Mouse (Mus musculus): ENCODE data around the gene Slc47a1. TPM values are rescaled to one million over a fixed set of nuclear protein-coding genes. Genes with fewer than 3 reads are reported as not detected.

The Slc47a1 gene
- total and polyA plus RNA-seq, 3 experiments = 0.11 TPM; not detected in 2

GRCm38 (mm10) chr11:61413411-61413810, 35.3 kb upstream of the Slc47a1 start:
- no peak for ATAC-seq (ENCODE audit: extremely low read depth, insufficient number of reproducible peaks, low FRiP score, poor library complexity, severe bottlenecking)
- Histone ChIP-seq H3K27me3 (ENCODE audit: insufficient read depth, low read length) (peaks cover 17% of the 10 kb centered on the region), H3K4me1 (ENCODE audit: insufficient read depth, low read depth, low read length) (no peaks in the 10 kb centered on the region; the same call in none of the 2 replicates), H3K36me3 (replicated peaks) (no peaks in the 10 kb centered on the region), H3K4me3 (ENCODE audit: low read depth, low read length) (no peak overlapping the region), H3K9me3 (replicated peaks) (no peaks in the 10 kb centered on the region)
- DNase-seq (ENCODE audit: low spot score) = no peak
- TF ChIP-seq POLR2AphosphoS5 (IDR thresholded peaks at IDR 0.05; ENCODE audit: insufficient replicate concordance, low read depth, low read length) = no peak
- TF ChIP-seq TAL1 (conservative IDR thresholded peaks at IDR 0.05; ENCODE audit: low read depth, low read length) = no peak
- no peak for TF ChIP-seq GATA1 (IDR thresholded peaks at IDR 0.05; ENCODE audit: borderline replicate concordance, low read length)
- no peak for TF ChIP-seq GATA2 (IDR thresholded peaks at IDR 0.05; ENCODE audit: borderline replicate concordance, low read depth, low read length)
- TF ChIP-seq CTCF (IDR thresholded peaks at IDR 0.05; ENCODE audit: low read depth, low read length) = no peak

- ATAC-seq (ENCODE audit: extremely low read depth, insufficient number of reproducible peaks, low FRiP score, poor library complexity, severe bottlenecking) = no peak
- Histone ChIP-seq H3K4me1 (ENCODE audit: insufficient read depth, low read depth, low read length) (peaks cover 10% of the 10 kb centered on the region), H3K27me3 (ENCODE audit: insufficient read depth, low read length) (peaks cover 33% of the 10 kb centered on the region), H3K36me3 (replicated peaks) (no peaks in the 10 kb centered on the region), H3K9me3 (replicated peaks) (no peaks in the 10 kb centered on the region), H3K4me3 (ENCODE audit: low read depth, low read length) (no peak overlapping the region)
- TF ChIP-seq GATA1 (IDR thresholded peaks at IDR 0.05; ENCODE audit: borderline replicate concordance, low read length) (no peak), CTCF (IDR thresholded peaks at IDR 0.05; ENCODE audit: low read depth, low read length) (no peak), TAL1 (conservative IDR thresholded peaks at IDR 0.05; ENCODE audit: low read depth, low read length) (no peak), GATA2 (IDR thresholded peaks at IDR 0.05; ENCODE audit: borderline replicate concordance, low read depth, low read length) (no peak), POLR2AphosphoS5 (IDR thresholded peaks at IDR 0.05; ENCODE audit: insufficient replicate concordance, low read depth, low read length) (no peak)
- DNase-seq (ENCODE audit: low spot score) = no peak
Measured at GRCm38 (mm10) chr11:61411809-61412208, 33.7 kb upstream of the Slc47a1 start.

- H3K9me3 ChIP-seq (replicated peaks) = no peaks in the 10 kb centered on the region
Measured at GRCm38 (mm10) chr11:61411221-61411620, 33.1 kb upstream of the Slc47a1 start.

GRCm38 (mm10) chr11:61410129-61410528, 32.0 kb upstream of the Slc47a1 start:
- ATAC-seq (ENCODE audit: extremely low read depth, insufficient number of reproducible peaks, low FRiP score, poor library complexity, severe bottlenecking) = no peak

More at GRCm38 (mm10) chr11:61411221-61411620, 33.1 kb upstream of the Slc47a1 start:
- Histone ChIP-seq H3K4me3 (ENCODE audit: low read depth, low read length) (no peak overlapping the region), H3K4me1 (ENCODE audit: insufficient read depth, low read depth, low read length) (peaks cover 10% of the 10 kb centered on the region), H3K27me3 (ENCODE audit: insufficient read depth, low read length) (peaks cover 37% of the 10 kb centered on the region), H3K36me3 (replicated peaks) (no peaks in the 10 kb centered on the region)
- DNase-seq (ENCODE audit: low spot score) (no peak), ATAC-seq (ENCODE audit: extremely low read depth, insufficient number of reproducible peaks, low FRiP score, poor library complexity, severe bottlenecking) (no peak)
- no peak for TF ChIP-seq POLR2AphosphoS5 (IDR thresholded peaks at IDR 0.05; ENCODE audit: insufficient replicate concordance, low read depth, low read length)
- TF ChIP-seq CTCF (IDR thresholded peaks at IDR 0.05; ENCODE audit: low read depth, low read length) = no peak
- TF ChIP-seq GATA2 (IDR thresholded peaks at IDR 0.05; ENCODE audit: borderline replicate concordance, low read depth, low read length) = no peak
- TF ChIP-seq GATA1 (IDR thresholded peaks at IDR 0.05; ENCODE audit: borderline replicate concordance, low read length) = no peak
- no peak for TF ChIP-seq TAL1 (conservative IDR thresholded peaks at IDR 0.05; ENCODE audit: low read depth, low read length)

GRCm38 (mm10) chr11:61409051-61409450, 30.9 kb upstream of the Slc47a1 start:
- Histone ChIP-seq H3K36me3 (replicated peaks) (no peaks in the 10 kb centered on the region), H3K4me3 (ENCODE audit: low read depth, low read length) (no peak overlapping the region), H3K4me1 (ENCODE audit: insufficient read depth, low read depth, low read length) (peaks cover 10% of the 10 kb centered on the region), H3K27me3 (ENCODE audit: insufficient read depth, low read length) (peaks cover 45% of the 10 kb centered on the region), H3K9me3 (replicated peaks) (no peaks in the 10 kb centered on the region)
- ATAC-seq (ENCODE audit: extremely low read depth, insufficient number of reproducible peaks, low FRiP score, poor library complexity, severe bottlenecking) = no peak
- DNase-seq (ENCODE audit: low spot score) = no peak
- no peak for TF ChIP-seq GATA1 (IDR thresholded peaks at IDR 0.05; ENCODE audit: borderline replicate concordance, low read length)
- no peak for TF ChIP-seq CTCF (IDR thresholded peaks at IDR 0.05; ENCODE audit: low read depth, low read length)
- TF ChIP-seq GATA2 (IDR thresholded peaks at IDR 0.05; ENCODE audit: borderline replicate concordance, low read depth, low read length) = no peak
- no peak for TF ChIP-seq POLR2AphosphoS5 (IDR thresholded peaks at IDR 0.05; ENCODE audit: insufficient replicate concordance, low read depth, low read length)
- no peak for TF ChIP-seq TAL1 (conservative IDR thresholded peaks at IDR 0.05; ENCODE audit: low read depth, low read length)

More at GRCm38 (mm10) chr11:61410129-61410528, 32.0 kb upstream of the Slc47a1 start:
- H3K36me3 ChIP-seq (replicated peaks) = no peaks in the 10 kb centered on the region
- no peak overlapping the region for H3K4me3 ChIP-seq (ENCODE audit: low read depth, low read length)
- DNase-seq (ENCODE audit: low spot score) = peak; percentile 14
- no peaks in the 10 kb centered on the region for H3K9me3 ChIP-seq (replicated peaks)
- TF ChIP-seq POLR2AphosphoS5 (IDR thresholded peaks at IDR 0.05; ENCODE audit: insufficient replicate concordance, low read depth, low read length) (no peak), CTCF (IDR thresholded peaks at IDR 0.05; ENCODE audit: low read depth, low read length) (peak; percentile 96), GATA1 (IDR thresholded peaks at IDR 0.05; ENCODE audit: borderline replicate concordance, low read length) (no peak), GATA2 (IDR thresholded peaks at IDR 0.05; ENCODE audit: borderline replicate concordance, low read depth, low read length) (no peak)
- H3K4me1 ChIP-seq (ENCODE audit: insufficient read depth, low read depth, low read length) = peaks cover 10% of the 10 kb centered on the region
- H3K27me3 ChIP-seq (ENCODE audit: insufficient read depth, low read length) = peaks cover 39% of the 10 kb centered on the region

GRCm38 (mm10) chr11:61408184-61409027, 30.3 kb upstream of the Slc47a1 start:
- peaks cover 10% of the 10 kb centered on the region for H3K4me1 ChIP-seq (ENCODE audit: insufficient read depth, low read depth, low read length)
- H3K4me3 ChIP-seq (ENCODE audit: low read depth, low read length) = peak overlapping the region; percentile 69
- no peaks in the 10 kb centered on the region for H3K36me3 ChIP-seq (replicated peaks)
- TF ChIP-seq CTCF (IDR thresholded peaks at IDR 0.05; ENCODE audit: low read depth, low read length) = no peak
- no peak for TF ChIP-seq POLR2AphosphoS5 (IDR thresholded peaks at IDR 0.05; ENCODE audit: insufficient replicate concordance, low read depth, low read length)
- no peak for TF ChIP-seq GATA2 (IDR thresholded peaks at IDR 0.05; ENCODE audit: borderline replicate concordance, low read depth, low read length)
- no peak for TF ChIP-seq GATA1 (IDR thresholded peaks at IDR 0.05; ENCODE audit: borderline replicate concordance, low read length)
- TF ChIP-seq TAL1 (conservative IDR thresholded peaks at IDR 0.05; ENCODE audit: low read depth, low read length) = no peak
- H3K9me3 ChIP-seq (replicated peaks) = no peaks in the 10 kb centered on the region
- ATAC-seq (ENCODE audit: extremely low read depth, insufficient number of reproducible peaks, low FRiP score, poor library complexity, severe bottlenecking) (no peak), DNase-seq (ENCODE audit: low spot score) (peak; percentile 14)
- H3K27me3 ChIP-seq (ENCODE audit: insufficient read depth, low read length) = peaks cover 45% of the 10 kb centered on the region
